Mouse (Mus musculus) liver, embryonic 14.5 days (tissue): ENCODE measurements around the gene Foxj2.

Experiments used
- CTCF ChIP-seq: IDR thresholded peaks from 2 replicates; pipeline ENCODE4 v1.5.1; 2016; ENCODE audit warnings: antibody characterized with exemption, low read depth, control low read depth
- EP300 ChIP-seq: IDR thresholded peaks from 2 replicates; pipeline ENCODE4 v1.6.1; 2016; ENCODE audit warnings: antibody characterized with exemption, low read depth

DNA sequence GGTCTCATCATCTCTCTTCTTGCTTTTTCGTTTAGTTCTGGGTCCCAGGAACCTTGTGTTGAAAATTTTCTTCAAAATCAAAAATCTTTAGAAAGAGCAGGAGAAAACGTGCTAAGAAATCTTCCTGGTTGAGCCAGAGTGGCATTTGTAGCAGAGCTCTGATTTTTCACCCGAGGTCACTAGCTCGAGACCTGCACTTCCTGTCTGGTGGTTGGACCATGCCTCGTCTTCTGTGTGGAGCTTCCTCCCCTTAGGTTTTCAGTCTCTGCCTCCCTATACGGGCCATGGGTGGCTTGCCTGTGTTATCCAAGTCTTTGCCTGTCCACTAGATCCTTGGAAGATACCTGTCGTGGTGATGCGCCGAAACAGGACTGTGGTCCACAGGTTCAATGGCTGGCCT lies 2.1 kb downstream of the Foxj2 start:
- TF ChIP-seq CTCF (no peak), EP300 (no peak)
